In genomic region chr6:31613590-31614319, GRCm38 (mm10) we compare ENCODE assay signal across 9 mouse cellular contexts. TPM values are rescaled to one million over a fixed set of nuclear protein-coding genes. Genes with fewer than 3 reads are reported as not detected.
DNase-seq lines count a peak whose midpoint lies in the region; ATAC-seq and TF ChIP-seq lines count a peak whose summit lies in the region.
"Had no signal": no experiment of that assay in that cellular context is flagged by ENCODE, and none has a peak within 500 bp of the region (broad histone marks: within the 10 kb centered on the region; RNA-seq: fewer than 3 reads in every experiment).

No protein-coding gene starts in this region.

- no peak overlapping the region for H3K9ac ChIP-seq in hindbrain, embryonic 15.5 days
- no peak overlapping the region for H3K9ac ChIP-seq in hindbrain, embryonic 16.5 days (ENCODE audit: low read depth, low read length)
- no peak overlapping the region for H3K9ac ChIP-seq in hindbrain, embryonic 11.5 days (ENCODE audit: low read depth, low read length)
- no peak overlapping the region for H3K9ac ChIP-seq in forebrain, postnatal 0 days
- H3K9ac ChIP-seq: neural tube, embryonic 15.5 days had no signal

- no peaks in the 10 kb centered on the region for H3K9me3 ChIP-seq in hindbrain, embryonic 15.5 days
- H3K9me3 ChIP-seq in hindbrain, embryonic 16.5 days (ENCODE audit: control insufficient read depth, low read length) = no peaks in the 10 kb centered on the region
- no peaks in the 10 kb centered on the region for H3K9me3 ChIP-seq in hindbrain, embryonic 11.5 days (ENCODE audit: control insufficient read depth, low read length)
- no peaks in the 10 kb centered on the region for H3K9me3 ChIP-seq in forebrain, postnatal 0 days (ENCODE audit: low read length)
- H3K9me3 ChIP-seq: neural tube, embryonic 15.5 days had no signal

- no peak for TF ChIP-seq CTCF in forebrain, postnatal 0 days (IDR thresholded peaks at IDR 0.05; ENCODE audit: low read depth)

- no peak for ATAC-seq in hindbrain, embryonic 15.5 days (ENCODE audit: low FRiP score, low read depth)
- ATAC-seq in hindbrain, embryonic 16.5 days = no peak
- peak; percentile 99 for ATAC-seq in granulocyte monocyte progenitor cell, adult 5-6 weeks (replicated peaks; ENCODE audit: poor library complexity, severe bottlenecking)
- ATAC-seq in megakaryocyte progenitor cell, adult 5-6 weeks (replicated peaks; ENCODE audit: poor library complexity) = peak; percentile 69
- no peak for ATAC-seq in hindbrain, embryonic 11.5 days (ENCODE audit: low FRiP score)
- ATAC-seq in forebrain, postnatal 0 days = no peak

- no peaks in the 10 kb centered on the region for H3K36me3 ChIP-seq in hindbrain, embryonic 15.5 days
- H3K36me3 ChIP-seq in hindbrain, embryonic 16.5 days (ENCODE audit: control insufficient read depth, insufficient read depth, low read length) = no peaks in the 10 kb centered on the region
- no peaks in the 10 kb centered on the region for H3K36me3 ChIP-seq in hindbrain, embryonic 11.5 days (ENCODE audit: control insufficient read depth, insufficient read depth, low read length)
- no peaks in the 10 kb centered on the region for H3K36me3 ChIP-seq in forebrain, postnatal 0 days (ENCODE audit: insufficient read depth)
- H3K36me3 ChIP-seq: neural tube, embryonic 15.5 days had no signal

- no peak overlapping the region for H3K4me3 ChIP-seq in hindbrain, embryonic 15.5 days
- H3K4me3 ChIP-seq in hindbrain, embryonic 16.5 days (ENCODE audit: low read length) = no peak overlapping the region
- H3K4me3 ChIP-seq in hindbrain, embryonic 11.5 days (ENCODE audit: low read depth, low read length) = no peak overlapping the region
- H3K4me3 ChIP-seq in forebrain, postnatal 0 days (ENCODE audit: low read depth, low read length) = no peak overlapping the region
- H3K4me3 ChIP-seq: neural tube, embryonic 15.5 days had no signal

- no peak overlapping the region for H3K4me2 ChIP-seq in hindbrain, embryonic 15.5 days
- H3K4me2 ChIP-seq in hindbrain, embryonic 16.5 days (ENCODE audit: low read length) = no peak overlapping the region
- H3K4me2 ChIP-seq in hindbrain, embryonic 11.5 days (replicated peaks; ENCODE audit: low read depth, low read length) = no peak overlapping the region
- H3K4me2 ChIP-seq in forebrain, postnatal 0 days (ENCODE audit: low read depth) = no peak overlapping the region
- H3K4me2 ChIP-seq: neural tube, embryonic 15.5 days had no signal

- H3K27me3 ChIP-seq in hindbrain, embryonic 15.5 days = no peaks in the 10 kb centered on the region
- H3K27me3 ChIP-seq in hindbrain, embryonic 16.5 days (replicated peaks; ENCODE audit: control insufficient read depth, insufficient read depth, low read length) = no peaks in the 10 kb centered on the region
- H3K27me3 ChIP-seq in hindbrain, embryonic 11.5 days (ENCODE audit: control insufficient read depth, insufficient read depth, low read length) = no peaks in the 10 kb centered on the region
- no peaks in the 10 kb centered on the region for H3K27me3 ChIP-seq in forebrain, postnatal 0 days (ENCODE audit: insufficient read depth, low read length)
- H3K27me3 ChIP-seq: neural tube, embryonic 15.5 days had no signal

- 75% methylated on average over 13 of the region's 13 CpGs for WGBS in hindbrain, embryonic 15.5 days
- WGBS in hindbrain, embryonic 16.5 days = 71% methylated on average over 13 of the region's 13 CpGs
- 80% methylated on average over 13 of the region's 13 CpGs for WGBS in hindbrain, embryonic 11.5 days
- 77% methylated on average over 13 of the region's 13 CpGs for WGBS in forebrain, postnatal 0 days

- 0 out of 2 replicates have a peak overlapping the region, but pooled peaks have one; percentile 15 for H3K27ac ChIP-seq in hindbrain, embryonic 15.5 days (replicated peaks)
- no peak overlapping the region for H3K27ac ChIP-seq in hindbrain, embryonic 16.5 days (ENCODE audit: low read depth, low read length)
- no peak overlapping the region for H3K27ac ChIP-seq in hindbrain, embryonic 11.5 days (ENCODE audit: low read depth, low read length)
- H3K27ac ChIP-seq in forebrain, postnatal 0 days (ENCODE audit: low read depth, low read length) = no peak overlapping the region
- H3K27ac ChIP-seq: neural tube, embryonic 15.5 days had no signal

- DNase-seq in kidney, postnatal 14 days = peak; percentile 40
- DNase-seq in right cerebral cortex, adult 2 months (ENCODE audit: low spot score in 2 of 2) = no peak
- DNase-seq in hindbrain, embryonic 11.5 days (ENCODE audit: low spot score) = no peak
- no peak for DNase-seq in forebrain, postnatal 0 days

- H3K4me1 ChIP-seq in hindbrain, embryonic 15.5 days (replicated peaks) = no peaks in the 10 kb centered on the region
- no peaks in the 10 kb centered on the region for H3K4me1 ChIP-seq in hindbrain, embryonic 16.5 days (ENCODE audit: control insufficient read depth, insufficient read depth, low read depth, low read length)
- no peaks in the 10 kb centered on the region for H3K4me1 ChIP-seq in hindbrain, embryonic 11.5 days (replicated peaks; ENCODE audit: control insufficient read depth, insufficient read depth, low read length)
- no peaks in the 10 kb centered on the region for H3K4me1 ChIP-seq in forebrain, postnatal 0 days (ENCODE audit: insufficient read depth)
- H3K4me1 ChIP-seq: neural tube, embryonic 15.5 days had no signal

RNA-seq across cellular contexts. Expression of gene Podxl, which starts 50.0 kb away (rescaled TPM):
- 9.8 and 13.4 TPM in 2 replicates for polyA plus RNA-seq in hindbrain, embryonic 15.5 days (2015; fragmentation: Nextera tagmentation; extraction: Ambion mirVana)
- 8.3 and 11.3 TPM in 2 replicates for polyA plus RNA-seq in hindbrain, embryonic 16.5 days (2015; fragmentation: Nextera tagmentation; extraction: Ambion mirVana)
- total RNA-seq in granulocyte monocyte progenitor cell, adult 5-6 weeks (2014; fragmentation: Nextera tagmentation) = not detected in 2 replicates
- 0.05 TPM in 1 of 2 replicates, not detected in the other for total RNA-seq in granulocyte monocyte progenitor cell, adult 5-6 weeks (2017)
- 0.07 and 0.25 TPM in 2 replicates for total RNA-seq in megakaryocyte progenitor cell, adult 5-6 weeks (2015)
- total RNA-seq in megakaryocyte progenitor cell, adult 5-6 weeks (2017) = 0.04 and 0.34 TPM in 2 replicates
- polyA plus RNA-seq in hindbrain, embryonic 11.5 days (2014; fragmentation: Nextera tagmentation; extraction: Ambion mirVana) = 10.2 and 12.4 TPM in 2 replicates
- 14.9 and 18.7 TPM in 2 replicates for total RNA-seq in forebrain, postnatal 0 days (2014; rRNA removed)
- 7.2 and 8.9 TPM in 2 replicates for polyA plus RNA-seq in forebrain, postnatal 0 days (2015; fragmentation: Nextera tagmentation; extraction: Ambion mirVana)

Comparison
In these comparisons a context has a peak if more than half of its experiments do, and no peak if none do; other contexts are left out.
1. ATAC-seq: peak in granulocyte monocyte progenitor cell, adult 5-6 weeks (single experiment) and megakaryocyte progenitor cell, adult 5-6 weeks (single experiment); none in hindbrain, embryonic 15.5 days (single experiment), hindbrain, embryonic 16.5 days (single experiment), hindbrain, embryonic 11.5 days (single experiment) and forebrain, postnatal 0 days (single experiment).